Comparison of ENCODE assay signal across 16 mouse cellular contexts in genomic region chr17:56896513-56897129, GRCm38 (mm10). TPM values are rescaled to one million over a fixed set of nuclear protein-coding genes. Genes with fewer than 3 reads are reported as not detected.
DNase-seq lines count a peak whose midpoint lies in the region; ATAC-seq and TF ChIP-seq lines count a peak whose summit lies in the region.
"Had no signal": no experiment of that assay in that cellular context is flagged by ENCODE, and none has a peak within 500 bp of the region (broad histone marks: within the 10 kb centered on the region; RNA-seq: fewer than 3 reads in every experiment).

No protein-coding gene starts in this region.

- no peak for TF ChIP-seq POLR2A in brain, embryonic 14.5 days (IDR thresholded peaks at IDR 0.05; ENCODE audit: borderline replicate concordance, extremely low read depth, insufficient read depth, insufficient read length, poor library complexity, severe bottlenecking)

- no peak overlapping the region for H3K27ac ChIP-seq in forebrain, embryonic 11.5 days (ENCODE audit: low read depth, low read length)
- H3K27ac ChIP-seq in midbrain, embryonic 14.5 days (replicated peaks; ENCODE audit: low read depth, low read length): peak overlapping the region; percentile 77
- H3K27ac ChIP-seq: heart, embryonic 15.5 days; liver, embryonic 15.5 days had no signal

- peaks cover 21% of the 10 kb centered on the region for H3K36me3 ChIP-seq in forebrain, embryonic 11.5 days (ENCODE audit: control insufficient read depth, insufficient read depth, low read length)
- H3K36me3 ChIP-seq in midbrain, embryonic 14.5 days (ENCODE audit: control insufficient read depth, insufficient read depth, low read length): peaks cover 98% of the 10 kb centered on the region

- no peak overlapping the region for H3K9ac ChIP-seq in forebrain, embryonic 11.5 days (ENCODE audit: low read length)
- H3K9ac ChIP-seq in midbrain, embryonic 14.5 days (replicated peaks; ENCODE audit: low read length): no peak overlapping the region
- H3K9ac ChIP-seq: heart, embryonic 15.5 days; liver, embryonic 15.5 days had no signal

- 92% methylated on average over 6 of the region's 6 CpGs for WGBS in forebrain, embryonic 11.5 days
- 51% methylated on average over 6 of the region's 6 CpGs for WGBS in midbrain, embryonic 14.5 days

- H3K4me2 ChIP-seq in forebrain, embryonic 11.5 days (ENCODE audit: low read depth, low read length, severe bottlenecking): no peak overlapping the region
- no peak overlapping the region for H3K4me2 ChIP-seq in midbrain, embryonic 14.5 days (ENCODE audit: low read length)
- H3K4me2 ChIP-seq: heart, embryonic 15.5 days; liver, embryonic 15.5 days had no signal

- ATAC-seq in forebrain, embryonic 11.5 days (replicated peaks; ENCODE audit: low FRiP score): peak; percentile 22; the same call in 1 of the 2 replicates
- ATAC-seq in midbrain, embryonic 14.5 days (ENCODE audit: low FRiP score, low TSS enrichment): peak; percentile 31; the same call in 1 of the 2 replicates
- no peak for ATAC-seq in megakaryocyte, adult 5-6 weeks (ENCODE audit: poor library complexity, severe bottlenecking)
- ATAC-seq: activated CD4-positive, CD25-positive, alpha-beta regulatory T cell, adult 4 months had no signal

- H3K27me3 ChIP-seq in forebrain, embryonic 11.5 days (ENCODE audit: control insufficient read depth, insufficient read depth, low read length): no peaks in the 10 kb centered on the region
- no peaks in the 10 kb centered on the region for H3K27me3 ChIP-seq in midbrain, embryonic 14.5 days (ENCODE audit: control insufficient read depth, insufficient read depth, low read length)
- H3K27me3 ChIP-seq: heart, embryonic 15.5 days; liver, embryonic 15.5 days; megakaryocyte, embryonic 14.5 days had no signal

- peak; percentile 88 for DNase-seq in brain, embryonic 14.5 days (ENCODE audit: low read depth)
- no peak for DNase-seq in forebrain, embryonic 11.5 days (ENCODE audit: low spot score)
- peak; percentile 55 to 65 for DNase-seq in layer of hippocampus, adult 18-20 months (ENCODE audit: low spot score in 2 of 2)
- peak; percentile 71 for DNase-seq in midbrain, embryonic 14.5 days
- no peak for DNase-seq in kidney, adult 18-20 months
- DNase-seq in cerebellum, adult 8-10 months: no peak
- no peak for DNase-seq in thymus, postnatal 0 days (ENCODE audit: low spot score)
- DNase-seq: cerebellum, postnatal 10 days; kidney, postnatal 25 days; spleen, adult 18-20 months had no signal

- 0 out of 2 replicates have a peak, but pooled peaks cover 4% of the 10 kb centered on the region for H3K4me1 ChIP-seq in forebrain, embryonic 11.5 days (replicated peaks; ENCODE audit: control insufficient read depth, insufficient read depth, low read length)
- peaks cover 12% of the 10 kb centered on the region for H3K4me1 ChIP-seq in midbrain, embryonic 14.5 days (ENCODE audit: control insufficient read depth, insufficient read depth, low read length)
- H3K4me1 ChIP-seq: heart, embryonic 15.5 days; liver, embryonic 15.5 days had no signal

- no peak for TF ChIP-seq CTCF in brain, embryonic 14.5 days (IDR thresholded peaks at IDR 0.05; ENCODE audit: borderline replicate concordance, extremely low read depth, insufficient read depth, insufficient read length)

- H3K4me3 ChIP-seq in forebrain, embryonic 11.5 days (ENCODE audit: low read depth, low read length): no peak overlapping the region
- no peak overlapping the region for H3K4me3 ChIP-seq in midbrain, embryonic 14.5 days (replicated peaks; ENCODE audit: low read depth, low read length)
- H3K4me3 ChIP-seq: heart, embryonic 15.5 days; liver, embryonic 15.5 days; megakaryocyte, embryonic 14.5 days had no signal

- no peaks in the 10 kb centered on the region for H3K9me3 ChIP-seq in forebrain, embryonic 11.5 days (ENCODE audit: control insufficient read depth, low read length)
- no peaks in the 10 kb centered on the region for H3K9me3 ChIP-seq in midbrain, embryonic 14.5 days (ENCODE audit: control insufficient read depth, low read length)
- H3K9me3 ChIP-seq: heart, embryonic 15.5 days; liver, embryonic 15.5 days; megakaryocyte, embryonic 14.5 days had no signal

RNA-seq across cellular contexts. Expression of gene 1700061G19Rik, which starts 21.3 kb away (rescaled TPM):
- 0.03 and 0.07 TPM in 2 replicates for polyA plus RNA-seq in brain, embryonic 14.5 days (2012; rRNA removed)
- polyA plus RNA-seq in forebrain, embryonic 11.5 days (2014; fragmentation: Nextera tagmentation; extraction: Ambion mirVana): 0.53 and 0.57 TPM in 2 replicates
- total RNA-seq in layer of hippocampus, adult 18-20 months (2021): under 1 TPM in 1 of 2 experiments, not detected in 1; 0.15 TPM
- polyA plus RNA-seq in midbrain, embryonic 14.5 days (2014; fragmentation: Nextera tagmentation; extraction: Ambion mirVana): 0.18 and 0.36 TPM in 2 replicates
- total RNA-seq in megakaryocyte, adult 5-6 weeks (2015): 0.32 and 0.40 TPM in 2 replicates
- total RNA-seq in megakaryocyte, adult 5-6 weeks (2017): 0.07 and 0.53 TPM in 2 replicates
- polyA plus RNA-seq in thymus, postnatal 0 days (2015; fragmentation: Nextera tagmentation; extraction: Ambion mirVana): 0.21 and 0.26 TPM in 2 replicates

RNA-seq across cellular contexts. Expression of gene Acsbg2, which starts 22.4 kb away (rescaled TPM):
- polyA plus RNA-seq in brain, embryonic 14.5 days (2012; rRNA removed): not detected in 2 replicates
- polyA plus RNA-seq in forebrain, embryonic 11.5 days (2014; fragmentation: Nextera tagmentation; extraction: Ambion mirVana): not detected in 2 replicates
- not detected for total RNA-seq in layer of hippocampus, adult 18-20 months (2021)
- polyA plus RNA-seq in midbrain, embryonic 14.5 days (2014; fragmentation: Nextera tagmentation; extraction: Ambion mirVana): not detected in 2 replicates
- not detected in 2 replicates for total RNA-seq in megakaryocyte, adult 5-6 weeks (2015)
- total RNA-seq in megakaryocyte, adult 5-6 weeks (2017): not detected in 2 replicates
- not detected in 2 replicates for polyA plus RNA-seq in thymus, postnatal 0 days (2015; fragmentation: Nextera tagmentation; extraction: Ambion mirVana)
- polyA plus RNA-seq: heart, embryonic 15.5 days; liver, embryonic 15.5 days; urinary bladder, adult 2 months had no signal

RNA-seq across cellular contexts. Expression of gene Mllt1, which starts 38.6 kb away (rescaled TPM):
- 149 and 153 TPM in 2 replicates for polyA plus RNA-seq in brain, embryonic 14.5 days (2012; rRNA removed)
- 56.7 and 57.2 TPM in 2 replicates for polyA plus RNA-seq in forebrain, embryonic 11.5 days (2014; fragmentation: Nextera tagmentation; extraction: Ambion mirVana)
- 10 to 100 TPM; 96.2 to 98.2 TPM for total RNA-seq in layer of hippocampus, adult 18-20 months (2021)
- 64.3 and 66.3 TPM in 2 replicates for polyA plus RNA-seq in midbrain, embryonic 14.5 days (2014; fragmentation: Nextera tagmentation; extraction: Ambion mirVana)
- 10.6 and 11.0 TPM in 2 replicates for total RNA-seq in megakaryocyte, adult 5-6 weeks (2015)
- total RNA-seq in megakaryocyte, adult 5-6 weeks (2017): 11.2 and 15.1 TPM in 2 replicates
- 24.2 and 26.6 TPM in 2 replicates for polyA plus RNA-seq in thymus, postnatal 0 days (2015; fragmentation: Nextera tagmentation; extraction: Ambion mirVana)

Comparison
In these comparisons a context has a peak if more than half of its experiments do, and no peak if none do; other contexts are left out.
1. DNase-seq: peak in brain, embryonic 14.5 days (single experiment), layer of hippocampus, adult 18-20 months (2 of 2) and midbrain, embryonic 14.5 days (single experiment); none in forebrain, embryonic 11.5 days (single experiment), kidney, adult 18-20 months (single experiment), cerebellum, adult 8-10 months (single experiment) and thymus, postnatal 0 days (single experiment).